Mouse (Mus musculus) right cerebral cortex, adult 18-20 months (tissue): ENCODE measurements around the gene Smg6.

ENCODE experiments used
- DNase-seq: peaks from one replicate; pipeline ENCODE4 v3.0.0; 2022; ENCODE audit warnings: mixed read lengths

Smg6 gene

GRCm38 (mm10) chr11:75194121-75194849 is 268.7 kb downstream of the Smg6 start:
- DNase-seq, result no peak

- DNase-seq, result peak; percentile 65
These were observed 269.3 kb downstream of the Smg6 start for GRCm38 (mm10) chr11:75194850-75195461.

GRCm38 (mm10) chr11:75196131-75196530 is 270.5 kb downstream of the Smg6 start:
- no peak for DNase-seq

GRCm38 (mm10) chr11:75197956-75198355 is 272.3 kb downstream of the Smg6 start:
- DNase-seq, result no peak

- no peak for DNase-seq
These were observed 273.2 kb downstream of the Smg6 start for GRCm38 (mm10) chr11:75198792-75199191.

GRCm38 (mm10) chr11:75199951-75200350 is 274.3 kb downstream of the Smg6 start:
- no peak for DNase-seq

- peak; percentile 89 for DNase-seq
These were observed 275.3 kb downstream of the Smg6 start for GRCm38 (mm10) chr11:75200935-75201334.

- no peak for DNase-seq
These were observed 276.1 kb downstream of the Smg6 start for GRCm38 (mm10) chr11:75201721-75202120.

- DNase-seq, result no peak
These were observed 278.3 kb downstream of the Smg6 start for GRCm38 (mm10) chr11:75203926-75204325.

- DNase-seq, result no peak
These were observed 278.8 kb downstream of the Smg6 start for GRCm38 (mm10) chr11:75204472-75204871.

- no peak for DNase-seq
These were observed 280.7 kb downstream of the Smg6 start for GRCm38 (mm10) chr11:75206347-75206746.

GRCm38 (mm10) chr11:75209363-75209762 is 283.7 kb downstream of the Smg6 start:
- DNase-seq, result no peak

- DNase-seq, result no peak
These were observed 284.5 kb downstream of the Smg6 start for GRCm38 (mm10) chr11:75210093-75210492.

GRCm38 (mm10) chr11:75210755-75211154 is 285.1 kb downstream of the Smg6 start:
- no peak for DNase-seq

- DNase-seq, result peak; percentile 44
These were observed 286.5 kb downstream of the Smg6 start for GRCm38 (mm10) chr11:75212031-75212667.

- DNase-seq, result no peak
These were observed 287.3 kb downstream of the Smg6 start for GRCm38 (mm10) chr11:75212876-75213275.

GRCm38 (mm10) chr11:75213372-75214080 is 287.9 kb downstream of the Smg6 start:
- no peak for DNase-seq
